Mouse (Mus musculus) liver, embryonic 12.5 days (tissue): ENCODE measurements at regions not wholly inside any gene's neighbourhood (a gene's known extent, or its start where the extent isn't known, plus 50 kb on each side); places are given as distances from the start of the nearest gene placed in this dataset.

Source experiments
- ATAC-seq: fragments of 200-750 bp; cut with Nextera tagmentation; 2 replicates; pipeline ENCODE4 v1.8.0; 2017; ENCODE audit warnings: moderate number of reproducible peaks, mild to moderate bottlenecking, moderate library complexity
- H3K27ac ChIP-seq: fragments of 300-500 bp; sonication (generic); 2 replicates; pipeline ENCODE4 v1.5.1; 2016; ENCODE audit warnings: mild to moderate bottlenecking
- H3K27me3 ChIP-seq: fragments of 300-500 bp; sonication (generic); replicated peaks from 2 replicates; pipeline ENCODE4 v1.6.1; 2016; ENCODE audit warnings: mild to moderate bottlenecking, moderate library complexity
- H3K36me3 ChIP-seq: fragments of 300-500 bp; sonication (generic); 2 replicates; pipeline ENCODE4 v1.6.1; 2016; ENCODE audit warnings: mild to moderate bottlenecking, moderate library complexity
- H3K4me1 ChIP-seq: fragments of 300-500 bp; sonication (generic); 2 replicates; pipeline ENCODE4 v1.6.1; 2016
- H3K4me2 ChIP-seq: fragments of 300-500 bp; sonication (generic); 2 replicates; pipeline ENCODE4 v1.6.1; 2016; ENCODE audit warnings: mild to moderate bottlenecking, moderate library complexity
- H3K4me3 ChIP-seq: fragments of 300-500 bp; sonication (generic); 2 replicates; pipeline ENCODE4 v1.5.1; 2016; ENCODE audit warnings: mild to moderate bottlenecking, moderate library complexity
- H3K9ac ChIP-seq: fragments of 300-500 bp; sonication (generic); 2 replicates; pipeline ENCODE4 v1.6.1; 2016; ENCODE audit warnings: mild to moderate bottlenecking, moderate library complexity
- H3K9me3 ChIP-seq: fragments of 300-500 bp; sonication (generic); replicated peaks from 2 replicates; pipeline ENCODE4 v1.6.1; 2016; ENCODE audit warnings: mild to moderate bottlenecking, moderate library complexity
- WGBS: fragments of 180-500 bp; shearing (Covaris S2); methylation state at CpG from one replicate; pipeline ENCODE4 v1.1.7; 2016; ENCODE audit not compliant: insufficient replicate concordance; 5-methylcytosine and 5-hydroxymethylcytosine counted together

- no peak for ATAC-seq
- H3K9ac ChIP-seq, result no peak overlapping the region
- no peak overlapping the region for H3K4me2 ChIP-seq
- WGBS, result 70% methylated on average over 5 of the region's 5 CpGs
- H3K27me3 ChIP-seq, result no peaks in the 10 kb centered on the region
- no peaks in the 10 kb centered on the region for H3K9me3 ChIP-seq
- H3K27ac ChIP-seq, result no peak overlapping the region
- no peak overlapping the region for H3K4me3 ChIP-seq
- H3K36me3 ChIP-seq, result no peaks in the 10 kb centered on the region
- H3K4me1 ChIP-seq, result no peaks in the 10 kb centered on the region
Observed at GRCm38 (mm10) chr3:40142229-40142628, 388.9 kb upstream of the Intu start.

DNA sequence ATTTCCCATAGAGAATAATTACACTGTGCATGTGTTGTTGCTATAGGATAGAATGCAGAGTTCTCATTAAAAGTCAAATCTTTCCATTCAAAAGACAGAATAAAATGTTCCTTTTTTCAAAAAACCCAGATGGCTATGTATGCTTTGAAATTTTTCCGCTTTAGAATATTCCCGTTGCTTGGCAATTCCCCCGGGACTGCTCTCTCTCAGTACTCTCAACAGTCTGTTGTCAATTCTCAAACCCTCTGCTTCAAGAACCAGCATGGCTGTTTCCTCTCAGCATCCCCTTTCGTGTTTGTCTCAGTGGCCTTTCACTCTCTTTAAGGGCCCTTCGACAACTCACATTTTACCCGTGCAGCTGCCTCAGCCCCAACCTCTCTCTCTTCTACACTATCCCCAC lies 372.5 kb upstream of the Intu start:
- Histone ChIP-seq H3K4me3 (no peak overlapping the region), H3K4me1 (no peaks in the 10 kb centered on the region), H3K27ac (no peak overlapping the region), H3K9ac (no peak overlapping the region), H3K9me3 (no peaks in the 10 kb centered on the region), H3K4me2 (no peak overlapping the region), H3K36me3 (no peaks in the 10 kb centered on the region), H3K27me3 (no peaks in the 10 kb centered on the region)
- ATAC-seq, result no peak
- 75% methylated on average over 6 of the region's 6 CpGs for WGBS

DNA sequence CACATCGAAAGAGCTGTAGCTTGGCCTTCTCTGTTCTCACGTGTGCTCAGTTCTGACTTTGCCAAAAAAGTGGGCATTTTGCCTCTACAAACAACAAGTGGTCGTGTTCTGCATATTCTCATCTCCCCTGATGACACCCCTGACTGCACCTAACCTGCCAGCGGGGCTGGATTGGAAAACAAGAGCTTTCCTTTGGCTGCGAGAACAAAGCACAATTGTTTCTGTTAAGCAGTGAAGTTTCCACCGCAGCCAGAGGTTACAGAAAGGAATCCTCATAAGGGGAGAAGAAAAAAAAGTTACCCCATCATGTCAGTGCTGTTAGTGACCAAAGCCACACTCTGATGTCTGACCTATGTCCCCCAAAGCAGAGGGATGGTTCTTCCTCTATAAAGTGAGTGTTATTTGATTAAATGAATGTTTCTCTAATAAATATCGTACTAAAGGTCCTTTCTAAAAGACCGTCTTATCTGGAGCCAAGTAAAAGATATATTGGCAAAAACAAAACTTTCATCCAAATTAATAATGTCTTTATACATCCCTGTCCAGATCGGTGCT lies 371.4 kb upstream of the Intu start:
- Histone ChIP-seq H3K4me2 (no peak overlapping the region), H3K36me3 (no peaks in the 10 kb centered on the region), H3K27ac (no peak overlapping the region), H3K4me1 (no peaks in the 10 kb centered on the region), H3K4me3 (no peak overlapping the region), H3K27me3 (no peaks in the 10 kb centered on the region), H3K9ac (no peak overlapping the region), H3K9me3 (no peaks in the 10 kb centered on the region)
- ATAC-seq, result no peak
- WGBS, result 65% methylated on average over 9 of the region's 9 CpGs

DNA sequence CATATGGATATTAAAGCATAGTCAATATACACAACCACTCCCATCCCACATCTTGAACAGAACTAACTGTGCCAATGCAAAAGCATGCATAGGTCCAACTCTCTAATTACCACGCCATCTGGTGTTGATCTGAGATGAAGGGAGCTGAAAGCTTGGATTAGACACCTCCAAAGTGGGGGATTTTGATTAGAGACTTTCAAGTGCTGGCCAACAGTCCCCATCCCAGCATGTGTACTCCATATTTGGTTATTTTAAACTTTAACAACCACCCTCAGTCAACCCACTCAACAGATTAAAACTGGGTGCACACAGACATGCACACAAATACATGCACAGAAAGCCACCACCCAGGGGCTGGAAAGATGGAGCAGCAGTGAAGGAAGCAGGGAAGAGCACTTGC lies 366.9 kb upstream of the Intu start:
- WGBS, result 62% methylated on average over 1 of the region's 1 CpGs
- H3K9ac ChIP-seq, result no peak overlapping the region
- ATAC-seq, result no peak
- H3K9me3 ChIP-seq, result no peaks in the 10 kb centered on the region
- no peak overlapping the region for H3K27ac ChIP-seq
- no peak overlapping the region for H3K4me3 ChIP-seq
- H3K4me2 ChIP-seq, result no peak overlapping the region
- H3K4me1 ChIP-seq, result no peaks in the 10 kb centered on the region
- no peaks in the 10 kb centered on the region for H3K27me3 ChIP-seq
- H3K36me3 ChIP-seq, result no peaks in the 10 kb centered on the region

DNA sequence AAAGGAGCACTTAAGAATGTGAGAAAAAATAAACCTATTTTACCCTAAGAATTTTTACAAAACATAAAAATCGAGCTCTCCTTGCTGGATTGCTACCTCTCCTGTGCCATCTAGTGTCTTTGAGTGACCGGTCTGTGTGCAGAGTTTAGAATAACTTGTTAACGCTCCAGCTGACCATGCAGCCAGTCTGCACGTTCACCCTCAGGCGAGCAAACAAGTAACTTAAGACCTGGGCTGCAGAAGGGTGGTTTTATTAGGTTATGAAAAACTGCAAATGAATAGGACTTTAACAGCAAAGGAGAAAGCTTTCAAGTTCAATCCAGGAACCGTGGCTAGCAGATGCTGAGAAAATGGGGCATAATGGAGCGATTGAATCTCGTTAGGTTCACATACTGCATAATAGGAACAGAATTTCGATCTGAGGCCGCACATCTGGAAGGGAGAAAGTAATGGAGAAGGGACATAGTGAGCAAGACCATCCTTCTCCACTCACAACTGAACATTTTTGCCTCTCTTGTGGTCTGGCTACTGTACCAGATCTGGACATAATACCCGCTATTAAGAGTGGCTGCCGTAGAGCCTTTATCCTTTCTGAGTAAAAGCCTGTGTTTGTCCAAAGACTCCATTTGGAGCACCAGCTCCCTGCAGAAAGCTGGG lies 363.0 kb upstream of the Intu start:
- H3K27ac ChIP-seq, result no peak overlapping the region
- H3K4me3 ChIP-seq, result no peak overlapping the region
- 67% methylated on average over 12 of the region's 12 CpGs for WGBS
- H3K9me3 ChIP-seq, result no peaks in the 10 kb centered on the region
- no peaks in the 10 kb centered on the region for H3K36me3 ChIP-seq
- no peak for ATAC-seq
- no peak overlapping the region for H3K9ac ChIP-seq
- H3K27me3 ChIP-seq, result no peaks in the 10 kb centered on the region
- no peaks in the 10 kb centered on the region for H3K4me1 ChIP-seq
- no peak overlapping the region for H3K4me2 ChIP-seq

DNA sequence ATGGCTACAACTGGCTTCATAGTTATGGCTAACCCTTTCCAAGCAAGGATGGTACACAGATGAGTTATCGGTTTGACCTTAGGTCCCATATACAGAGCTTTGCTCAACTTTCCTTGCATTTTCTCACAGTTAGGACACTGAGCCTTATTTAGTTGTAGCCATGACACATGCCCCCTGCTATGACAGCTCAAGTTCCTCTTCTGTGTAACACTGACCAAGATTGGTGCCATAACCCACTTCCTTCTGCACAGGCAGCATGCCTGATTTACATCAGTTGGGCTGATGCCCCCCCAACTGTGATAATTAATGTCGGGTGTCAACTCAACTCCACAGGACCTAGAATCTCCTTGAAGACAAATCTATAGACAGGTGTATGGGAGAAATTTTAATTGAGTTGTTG lies 361.5 kb upstream of the Intu start:
- WGBS, result 68% methylated on average over 2 of the region's 2 CpGs
- Histone ChIP-seq H3K4me1 (no peaks in the 10 kb centered on the region), H3K9me3 (no peaks in the 10 kb centered on the region), H3K27me3 (no peaks in the 10 kb centered on the region), H3K4me2 (no peak overlapping the region), H3K36me3 (no peaks in the 10 kb centered on the region), H3K4me3 (no peak overlapping the region), H3K27ac (no peak overlapping the region), H3K9ac (no peak overlapping the region)
- ATAC-seq, result no peak

GRCm38 (mm10) chr3:40179726-40180317 lies 351.3 kb upstream of the Intu start:
- Histone ChIP-seq H3K4me1 (no peaks in the 10 kb centered on the region), H3K27me3 (no peaks in the 10 kb centered on the region), H3K9me3 (no peaks in the 10 kb centered on the region), H3K27ac (no peak overlapping the region), H3K36me3 (no peaks in the 10 kb centered on the region), H3K4me2 (no peak overlapping the region), H3K9ac (no peak overlapping the region), H3K4me3 (no peak overlapping the region)
- ATAC-seq, result no peak
- 51% methylated on average over 3 of the region's 3 CpGs for WGBS

DNA sequence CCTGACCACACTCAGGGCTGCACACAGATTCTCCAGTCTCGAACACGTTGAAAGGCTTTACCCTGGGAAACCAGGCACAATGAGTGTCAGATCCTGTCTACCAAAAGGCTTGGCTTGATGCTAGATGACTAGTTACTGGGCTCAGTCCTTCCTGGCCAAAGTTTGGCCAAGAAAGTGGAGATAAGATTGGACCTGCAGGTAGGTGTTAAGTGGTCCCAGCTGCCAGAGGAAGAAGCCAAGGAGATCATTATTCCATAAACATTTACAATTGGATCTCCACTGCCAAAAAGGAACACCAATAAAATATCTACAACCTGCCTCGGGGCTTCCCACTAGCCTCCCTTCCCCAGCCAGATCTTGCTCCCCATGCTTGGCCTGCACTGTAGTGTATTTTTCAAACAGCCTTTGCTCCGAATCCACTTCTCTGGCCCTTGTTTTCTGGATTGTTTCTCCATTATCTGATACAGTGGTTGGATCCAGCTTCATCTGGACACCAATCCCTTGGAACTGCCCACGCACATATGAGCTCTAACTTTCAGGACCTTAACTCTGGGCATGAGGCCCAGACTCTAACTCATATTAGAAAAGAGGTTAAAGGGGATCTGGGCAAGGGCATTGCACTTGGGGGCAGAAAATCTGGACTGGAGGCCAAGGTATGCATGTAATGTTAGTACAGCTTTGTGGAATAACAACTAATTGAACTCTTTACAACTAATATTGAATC lies 345.3 kb upstream of the Intu start:
- H3K9ac ChIP-seq, result no peak overlapping the region
- no peaks in the 10 kb centered on the region for H3K4me1 ChIP-seq
- no peak overlapping the region for H3K27ac ChIP-seq
- 63% methylated on average over 5 of the region's 5 CpGs for WGBS
- H3K9me3 ChIP-seq, result no peaks in the 10 kb centered on the region
- no peaks in the 10 kb centered on the region for H3K27me3 ChIP-seq
- ATAC-seq, result no peak
- H3K4me3 ChIP-seq, result no peak overlapping the region
- H3K4me2 ChIP-seq, result no peak overlapping the region
- H3K36me3 ChIP-seq, result no peaks in the 10 kb centered on the region

- Histone ChIP-seq H3K9ac (no peak overlapping the region), H3K4me3 (no peak overlapping the region), H3K9me3 (no peaks in the 10 kb centered on the region), H3K4me2 (no peak overlapping the region), H3K27me3 (no peaks in the 10 kb centered on the region), H3K27ac (no peak overlapping the region), H3K36me3 (no peaks in the 10 kb centered on the region), H3K4me1 (no peaks in the 10 kb centered on the region)
- no peak for ATAC-seq
- WGBS, result 63% methylated on average over 6 of the region's 6 CpGs
Observed at GRCm38 (mm10) chr3:40189529-40189928, 341.6 kb upstream of the Intu start.

GRCm38 (mm10) chr3:40190024-40190423 lies 341.1 kb upstream of the Intu start:
- H3K9ac ChIP-seq, result no peak overlapping the region
- WGBS, result 53% methylated on average over 4 of the region's 4 CpGs
- no peaks in the 10 kb centered on the region for H3K4me1 ChIP-seq
- H3K27ac ChIP-seq, result no peak overlapping the region
- no peaks in the 10 kb centered on the region for H3K9me3 ChIP-seq
- H3K36me3 ChIP-seq, result no peaks in the 10 kb centered on the region
- no peak overlapping the region for H3K4me2 ChIP-seq
- no peak for ATAC-seq
- H3K27me3 ChIP-seq, result no peaks in the 10 kb centered on the region
- no peak overlapping the region for H3K4me3 ChIP-seq

DNA sequence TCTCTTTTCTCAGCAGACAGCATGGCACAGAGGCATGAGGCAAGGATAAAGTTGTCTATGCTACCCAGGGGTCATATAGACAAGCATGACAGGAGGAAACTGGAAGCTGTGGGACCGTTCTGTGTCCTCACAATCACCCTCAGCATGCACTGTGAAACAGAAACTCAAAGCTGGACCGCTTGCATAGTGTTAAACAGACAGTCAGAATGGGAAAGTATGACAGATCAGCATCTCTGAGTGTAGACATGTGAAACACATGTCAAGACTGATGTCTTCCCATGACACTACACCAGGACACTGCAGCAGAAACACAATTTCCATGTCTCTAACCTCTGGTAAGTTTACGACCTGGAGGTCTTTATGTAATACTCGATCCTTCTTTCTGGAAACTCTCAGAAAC lies 330.9 kb upstream of the Intu start:
- no peak overlapping the region for H3K4me2 ChIP-seq
- no peak overlapping the region for H3K4me3 ChIP-seq
- H3K27me3 ChIP-seq, result no peaks in the 10 kb centered on the region
- no peak for ATAC-seq
- no peaks in the 10 kb centered on the region for H3K4me1 ChIP-seq
- H3K9ac ChIP-seq, result no peak overlapping the region
- WGBS, result 53% methylated on average over 4 of the region's 4 CpGs
- no peak overlapping the region for H3K27ac ChIP-seq
- no peaks in the 10 kb centered on the region for H3K9me3 ChIP-seq
- no peaks in the 10 kb centered on the region for H3K36me3 ChIP-seq

DNA sequence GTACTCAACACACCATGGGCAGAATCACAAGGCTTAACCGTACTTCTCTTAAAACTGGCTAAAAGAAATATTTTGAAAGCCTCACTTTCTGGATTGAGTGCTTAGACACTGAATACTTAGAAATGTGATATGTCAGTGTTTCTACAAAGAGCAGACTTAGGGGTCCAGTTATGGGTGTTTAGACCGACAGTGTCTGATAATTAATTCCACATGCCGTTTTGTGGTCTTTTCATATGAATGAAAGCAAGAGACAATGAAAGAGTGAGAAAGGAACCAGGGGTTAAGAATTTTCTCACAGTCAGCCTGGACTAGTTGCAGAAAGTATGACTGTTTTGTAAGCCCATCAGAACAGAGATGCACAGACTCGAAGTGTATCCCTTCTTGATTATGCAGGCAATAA lies 324.8 kb upstream of the Intu start:
- Histone ChIP-seq H3K9me3 (no peaks in the 10 kb centered on the region), H3K4me1 (no peaks in the 10 kb centered on the region), H3K4me3 (no peak overlapping the region), H3K9ac (no peak overlapping the region), H3K27ac (no peak overlapping the region), H3K36me3 (no peaks in the 10 kb centered on the region), H3K4me2 (no peak overlapping the region), H3K27me3 (no peaks in the 10 kb centered on the region)
- no peak for ATAC-seq
- 76% methylated on average over 4 of the region's 4 CpGs for WGBS
